In genomic region chr13:63176131-63176530, GRCm38 (mm10) we compare ENCODE assay signal across 21 mouse cellular contexts.
DNase-seq lines count a peak whose midpoint lies in the region; ATAC-seq and TF ChIP-seq lines count a peak whose summit lies in the region.
"Had no signal": no experiment of that assay in that cellular context is flagged by ENCODE, and none has a peak within 500 bp of the region (broad histone marks: within the 10 kb centered on the region; RNA-seq: fewer than 3 reads in every experiment).

No protein-coding gene starts in this region.

- no peak overlapping the region for H3K4me3 ChIP-seq in cerebellum, adult 2 months (replicated peaks; ENCODE audit: insufficient read depth, low read depth, low read length)
- no peak overlapping the region for H3K4me3 ChIP-seq in embryonic facial prominence, embryonic 10.5 days
- H3K4me3 ChIP-seq in forebrain, postnatal 0 days (ENCODE audit: low read depth, low read length): no peak overlapping the region
- H3K4me3 ChIP-seq: embryonic facial prominence, embryonic 13.5 days; forebrain, embryonic 12.5 days; heart, embryonic 10.5 days; heart, embryonic 15.5 days; hindbrain, embryonic 10.5 days; kidney, embryonic 15.5 days had no signal

- peaks cover 22% of the 10 kb centered on the region for H3K4me1 ChIP-seq in cerebellum, adult 2 months (ENCODE audit: control insufficient read depth, insufficient read depth, low read length)
- peaks cover 34% of the 10 kb centered on the region for H3K4me1 ChIP-seq in embryonic facial prominence, embryonic 10.5 days
- no peaks in the 10 kb centered on the region for H3K4me1 ChIP-seq in forebrain, postnatal 0 days (ENCODE audit: insufficient read depth)

- peak; percentile 49 for DNase-seq in cerebellum, adult 11-12 months
- DNase-seq in cerebellum, postnatal 14 days: no peak
- DNase-seq in brain, adult 2 months (ENCODE audit: low read depth, low spot score): peak; percentile 76
- DNase-seq in cerebellum, adult 2 months: peak; percentile 30 to 56
- DNase-seq in embryonic facial prominence, embryonic 10.5 days (ENCODE audit: low spot score): no peak
- no peak for DNase-seq in forebrain, postnatal 0 days
- DNase-seq: adrenal gland, postnatal 14 days; gastrocnemius, postnatal 10 days; kidney, adult 2 months had no signal

- no peaks in the 10 kb centered on the region for H3K9me3 ChIP-seq in embryonic facial prominence, embryonic 10.5 days
- no peaks in the 10 kb centered on the region for H3K9me3 ChIP-seq in forebrain, postnatal 0 days (ENCODE audit: low read length)
- H3K9me3 ChIP-seq: embryonic facial prominence, embryonic 13.5 days; forebrain, embryonic 12.5 days; heart, embryonic 10.5 days; heart, embryonic 15.5 days; hindbrain, embryonic 10.5 days; kidney, embryonic 15.5 days had no signal

- no peak overlapping the region for H3K4me2 ChIP-seq in forebrain, postnatal 0 days (ENCODE audit: low read depth)
- H3K4me2 ChIP-seq: embryonic facial prominence, embryonic 13.5 days; forebrain, embryonic 12.5 days; heart, embryonic 15.5 days; hindbrain, embryonic 14.5 days; kidney, embryonic 15.5 days had no signal

- no peaks in the 10 kb centered on the region for H3K27me3 ChIP-seq in cerebellum, adult 2 months (ENCODE audit: control insufficient read depth, insufficient read depth, low read length)
- H3K27me3 ChIP-seq in embryonic facial prominence, embryonic 10.5 days (replicated peaks; ENCODE audit: low read depth, poor library complexity, severe bottlenecking): no peaks in the 10 kb centered on the region
- H3K27me3 ChIP-seq in forebrain, postnatal 0 days (ENCODE audit: insufficient read depth, low read length): no peaks in the 10 kb centered on the region
- H3K27me3 ChIP-seq: CH12.LX; embryonic facial prominence, embryonic 13.5 days; forebrain, embryonic 12.5 days; heart, embryonic 15.5 days; kidney, embryonic 15.5 days; Patski had no signal

- no peak for TF ChIP-seq POLR2A in cerebellum, adult 2 months (IDR thresholded peaks at IDR 0.05; ENCODE audit: borderline replicate concordance, insufficient read depth, low read length)

- H3K27ac ChIP-seq in cerebellum, adult 2 months (ENCODE audit: insufficient read depth, low read length): no peak overlapping the region
- peak overlapping the region; percentile 1; the same call in 1 of the 2 replicates for H3K27ac ChIP-seq in embryonic facial prominence, embryonic 10.5 days (replicated peaks)
- H3K27ac ChIP-seq in forebrain, postnatal 0 days (ENCODE audit: low read depth, low read length): no peak overlapping the region
- H3K27ac ChIP-seq: embryonic facial prominence, embryonic 13.5 days; forebrain, embryonic 12.5 days; heart, embryonic 10.5 days; heart, embryonic 15.5 days; hindbrain, embryonic 14.5 days; kidney, embryonic 15.5 days had no signal

- ATAC-seq in forebrain, postnatal 0 days: no peak
- ATAC-seq: activated CD4-positive, CD25-positive, alpha-beta regulatory T cell, adult 4 months; forebrain, embryonic 16.5 days; intestine, embryonic 16.5 days; Patski had no signal

- H3K9ac ChIP-seq in forebrain, postnatal 0 days: no peak overlapping the region
- H3K9ac ChIP-seq: embryonic facial prominence, embryonic 13.5 days; forebrain, embryonic 12.5 days; heart, embryonic 15.5 days; hindbrain, embryonic 14.5 days; kidney, embryonic 15.5 days had no signal

- no peak for TF ChIP-seq CTCF in cerebellum, adult 2 months (IDR thresholded peaks at IDR 0.05; ENCODE audit: borderline replicate concordance, insufficient read depth, low read depth, low read length)
- TF ChIP-seq CTCF in forebrain, postnatal 0 days (IDR thresholded peaks at IDR 0.05; ENCODE audit: low read depth): no peak

- H3K36me3 ChIP-seq in embryonic facial prominence, embryonic 10.5 days (replicated peaks): no peaks in the 10 kb centered on the region
- H3K36me3 ChIP-seq in forebrain, postnatal 0 days (ENCODE audit: insufficient read depth): no peaks in the 10 kb centered on the region
- H3K36me3 ChIP-seq: embryonic facial prominence, embryonic 13.5 days; forebrain, embryonic 12.5 days; heart, embryonic 10.5 days; heart, embryonic 15.5 days; hindbrain, embryonic 10.5 days; kidney, embryonic 15.5 days had no signal

- WGBS in cerebellum, adult 2 months: 19% methylated on average over 4 of the region's 4 CpGs
- 86% methylated on average over 4 of the region's 4 CpGs for WGBS in embryonic facial prominence, embryonic 10.5 days
- 64% methylated on average over 4 of the region's 4 CpGs for WGBS in forebrain, postnatal 0 days

Comparison
In these comparisons a context has a peak if more than half of its experiments do, and no peak if none do; other contexts are left out.
1. DNase-seq: peak in cerebellum, adult 11-12 months (single experiment), brain, adult 2 months (single experiment) and cerebellum, adult 2 months (2 of 2); none in cerebellum, postnatal 14 days (0 of 2), embryonic facial prominence, embryonic 10.5 days (single experiment) and forebrain, postnatal 0 days (single experiment).